Mouse (Mus musculus) heart, postnatal 14 days (tissue): ENCODE results near the gene Gabrb1. TPM values are rescaled to one million over a fixed set of nuclear protein-coding genes. Genes with fewer than 3 reads are reported as not detected.

Experiments
- DNase-seq, 2 experiments: peaks; one replicate each; pipeline ENCODE4 v3.0.0; 2021 to 2022
- intact Hi-C: fragments of 180-260 bp; cut with DNase I; formaldehyde crosslinking; loops from one replicate; pipeline ENCODE4 v1.15.1; 2025
- total RNA-seq, 2 experiments: library from RNA; stranded (reverse); gene quantifications; 2 replicates each; pipeline ENCODE4 v1.2.3; 2021

The Gabrb1 gene
- total RNA-seq, 2 experiments from 2014 or later, result 0.02 to 0.05 TPM

DNA sequence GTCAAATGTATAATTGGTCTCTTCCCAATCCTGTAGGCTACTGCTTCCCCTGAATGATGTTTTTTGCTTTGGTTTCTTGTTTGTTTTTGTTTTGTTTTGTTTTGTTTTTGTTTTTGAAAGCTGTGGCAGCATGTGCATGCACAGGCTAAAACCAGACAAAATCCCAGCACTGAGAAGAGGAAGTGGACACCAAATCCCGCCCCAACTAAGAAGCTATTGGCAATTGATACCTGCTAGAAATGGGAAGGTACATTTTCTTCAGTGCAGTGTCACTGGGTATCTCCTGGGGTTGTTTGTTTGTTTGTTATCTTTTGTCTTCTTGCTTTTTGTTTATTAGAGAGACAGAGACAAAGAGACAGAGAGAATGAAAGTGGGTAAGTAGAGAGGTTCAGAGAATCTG lies 537.5 kb downstream of the Gabrb1 start:
- intact Hi-C loops, result no loop called here
- DNase-seq, result no peak

Other genes starting within 250 kb of the Gabrb1 start
- gene Cox7b2, start 109.9 kb upstream of the Gabrb1 start, total RNA-seq, result not detected
- gene Gabra4, start 195 bp downstream of the Gabrb1 start, total RNA-seq, result under 1 TPM; 0.20 to 0.24 TPM